Mouse (Mus musculus): ENCODE measurements at regions not wholly inside any gene's neighbourhood (a gene's known extent, or its start where the extent isn't known, plus 50 kb on each side); places are given as distances from the start of the nearest gene placed in this dataset.

- no peak for DNase-seq (ENCODE audit: low spot score in 2 of 2)
These were observed 661.0 kb downstream of the Pcdh18 start for GRCm38 (mm10) chr3:49096118-49096517.

- DNase-seq (ENCODE audit: low spot score in 2 of 2), result peak; percentile 1 to 27
These were observed 663.1 kb downstream of the Pcdh18 start for GRCm38 (mm10) chr3:49093818-49094680.

- no peak for DNase-seq (ENCODE audit: low spot score in 2 of 2)
These were observed 688.3 kb downstream of the Pcdh18 start for GRCm38 (mm10) chr3:49068801-49069200.

GRCm38 (mm10) chr3:49062081-49062480, 695.0 kb downstream of the Pcdh18 start:
- no peak for DNase-seq (ENCODE audit: low spot score in 2 of 2)

GRCm38 (mm10) chr3:49032981-49033380, 724.1 kb downstream of the Pcdh18 start:
- DNase-seq (ENCODE audit: low spot score in 2 of 2), result no peak

GRCm38 (mm10) chr3:49009211-49009967, 747.7 kb downstream of the Pcdh18 start:
- DNase-seq (ENCODE audit: low spot score in 2 of 2), result peak in 1 of 2 experiments; percentile 9
